Mouse (Mus musculus) kidney, adult 8-10 months (tissue): ENCODE measurements around the gene Kcnip2.

ENCODE experiments used
- DNase-seq, 2 experiments: peaks; one replicate each; pipeline ENCODE4 v3.0.0; 2022

Gene Kcnip2

GRCm38 (mm10) chr19:45780350-45780915, 35.4 kb downstream of the Kcnip2 start:
- DNase-seq = no peak

DNA sequence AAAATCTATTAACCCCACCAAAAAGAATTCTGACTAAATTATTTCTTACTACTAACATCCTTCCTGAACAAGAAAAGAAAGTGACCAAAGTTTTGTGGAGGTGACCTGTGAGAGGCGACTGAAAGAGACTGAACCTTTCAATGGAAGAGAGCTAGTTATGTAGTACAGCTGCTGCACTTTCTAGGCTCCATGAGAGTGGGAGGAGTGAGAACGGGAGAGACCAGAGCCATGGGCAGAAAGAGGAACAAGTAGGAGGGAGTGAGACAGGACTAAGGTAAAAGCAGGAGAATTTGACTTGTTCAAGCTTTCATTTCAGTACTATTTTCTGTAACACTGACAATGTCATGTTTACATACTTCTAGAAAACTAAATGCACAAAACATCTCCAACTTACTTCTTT, 40.4 kb downstream of the Kcnip2 start:
- no peak for DNase-seq

DNA sequence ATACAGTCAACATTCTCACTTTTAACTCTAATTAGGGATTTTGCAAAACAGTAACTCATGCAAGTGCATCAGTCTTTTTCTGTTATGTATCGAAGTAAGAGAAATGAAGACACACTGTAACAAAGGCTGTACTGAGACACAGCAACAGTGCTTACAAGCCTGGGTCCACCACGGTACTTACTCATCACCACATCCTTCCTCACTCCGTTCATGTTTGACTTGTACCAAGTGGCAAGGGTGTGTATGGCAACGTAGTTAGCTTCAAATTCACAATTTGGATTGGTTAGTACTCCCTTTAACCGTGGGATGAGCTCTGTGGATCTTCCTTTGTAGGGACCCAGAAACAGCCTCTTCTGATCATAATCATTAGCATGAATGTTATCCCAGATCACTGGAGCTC, 44.4 kb downstream of the Kcnip2 start:
- DNase-seq = no peak

DNA sequence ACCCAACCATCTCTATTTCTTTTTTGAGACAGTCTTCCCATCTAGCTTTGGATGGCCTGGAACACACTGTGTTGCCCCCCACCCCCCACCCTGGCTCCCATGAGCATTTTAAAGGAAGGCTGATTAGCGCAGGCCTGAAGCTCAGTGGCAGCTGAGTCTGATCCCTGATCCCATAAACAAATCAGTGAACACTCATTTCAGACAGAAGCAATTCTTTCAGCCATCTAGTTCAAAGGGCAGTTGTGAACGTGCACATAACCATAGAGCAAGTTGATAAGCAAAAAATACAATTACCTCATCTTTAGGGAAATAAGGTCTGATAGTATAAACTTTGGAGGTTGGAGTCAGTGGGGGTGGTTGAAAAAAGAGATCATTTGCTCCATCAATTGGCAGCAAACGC, 55.1 kb downstream of the Kcnip2 start:
- no peak for DNase-seq

GRCm38 (mm10) chr19:45758671-45759070, 57.2 kb downstream of the Kcnip2 start:
- no peak for DNase-seq

DNA sequence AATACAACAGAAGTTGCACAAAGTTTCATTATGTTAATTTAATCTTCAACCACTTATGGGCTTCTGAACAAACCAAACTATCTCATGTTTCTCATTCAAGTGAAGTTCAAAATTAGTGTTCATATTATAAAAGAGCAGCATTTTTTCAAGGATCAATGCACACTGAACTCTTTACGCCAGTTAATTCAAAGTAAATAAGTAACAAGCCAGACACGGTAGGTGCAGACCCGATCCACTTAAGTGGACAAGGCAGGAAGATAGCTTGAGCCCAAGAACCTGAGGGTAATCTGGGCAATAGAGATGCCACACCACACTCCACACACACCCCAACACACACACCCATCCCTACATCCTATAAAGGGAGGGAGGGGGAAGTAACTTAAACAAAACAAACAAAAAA, 62.3 kb downstream of the Kcnip2 start:
- peak; percentile 42 to 59 for DNase-seq

- no peak for DNase-seq
Measured at GRCm38 (mm10) chr19:45751881-45752280, 64.0 kb downstream of the Kcnip2 start.

- DNase-seq = peak; percentile 72 to 88
Measured at GRCm38 (mm10) chr19:45749243-45750043, 66.4 kb downstream of the Kcnip2 start, which contains the start of gene Npm3. TSS of gene Npm3 (minus strand) at chr19:45749591.

DNA sequence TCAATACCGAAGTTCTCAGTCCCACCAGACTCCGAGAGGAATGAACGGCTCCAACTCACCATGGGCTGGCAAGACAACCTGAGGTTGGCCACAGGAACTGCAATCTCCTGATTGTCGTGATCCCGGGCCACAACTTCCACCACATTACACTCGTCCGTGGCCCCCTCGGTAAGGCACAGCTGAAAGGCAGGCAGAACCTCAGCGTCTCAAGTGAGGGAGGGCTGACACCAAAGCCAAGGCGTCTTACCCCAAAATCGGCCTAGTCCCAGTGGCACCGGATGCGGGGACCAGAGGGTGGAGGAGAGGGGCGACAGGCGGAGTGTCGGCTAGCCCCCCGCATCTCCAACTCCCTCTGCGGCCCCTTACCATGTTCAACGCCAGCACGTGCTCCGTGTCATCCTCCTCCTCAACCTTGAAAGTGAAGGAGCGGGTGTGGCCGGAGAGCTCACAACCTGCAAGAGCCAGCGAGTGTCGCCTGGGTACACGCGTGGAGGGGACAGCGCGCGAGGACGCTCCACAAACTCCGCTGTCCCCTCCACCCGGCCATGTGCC, 67.1 kb downstream of the Kcnip2 start:
- no peak for DNase-seq

GRCm38 (mm10) chr19:45748206-45748605, 67.7 kb downstream of the Kcnip2 start:
- no peak for DNase-seq

DNA sequence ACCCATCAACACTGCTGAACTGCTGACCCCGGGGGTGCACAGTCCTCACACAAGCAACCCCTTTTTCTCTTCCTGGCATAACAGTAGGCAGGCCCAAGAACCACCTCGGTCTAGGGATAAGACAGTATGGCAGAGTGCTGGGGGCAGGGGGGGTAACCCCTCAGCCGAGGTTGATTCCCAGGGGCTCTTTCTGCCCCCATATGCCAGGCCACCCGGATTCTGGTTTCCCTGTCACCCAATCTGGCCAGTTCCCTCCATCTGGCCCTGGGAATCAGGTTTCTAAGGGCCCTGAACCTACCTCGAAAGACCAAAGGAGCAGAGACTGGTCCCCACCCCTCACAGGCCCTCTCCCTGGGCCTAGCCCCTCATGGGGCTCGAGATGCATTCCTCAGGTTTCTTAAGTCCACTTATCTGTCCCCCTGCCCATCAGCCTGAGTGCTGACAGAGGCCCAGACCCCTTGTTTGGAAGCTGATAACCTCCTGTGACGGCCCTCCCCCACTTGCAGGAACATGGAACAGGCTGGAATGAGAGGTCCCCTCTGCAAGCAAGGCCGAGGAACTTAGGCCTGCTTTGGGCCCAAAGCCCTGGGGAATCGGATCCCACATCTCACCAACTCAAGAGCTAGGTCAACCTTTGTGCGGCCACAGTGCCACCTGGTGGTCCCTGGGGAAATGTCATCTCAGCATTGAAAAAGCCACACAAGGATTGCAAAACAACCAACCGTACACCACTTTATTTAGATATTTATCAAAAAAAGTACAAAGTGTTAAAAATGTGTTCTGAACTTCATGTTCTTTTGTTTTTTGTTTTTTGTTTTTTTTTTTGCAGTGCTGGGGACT, 68.6 kb downstream of the Kcnip2 start:
- DNase-seq = peak; percentile 73 to 93

DNA sequence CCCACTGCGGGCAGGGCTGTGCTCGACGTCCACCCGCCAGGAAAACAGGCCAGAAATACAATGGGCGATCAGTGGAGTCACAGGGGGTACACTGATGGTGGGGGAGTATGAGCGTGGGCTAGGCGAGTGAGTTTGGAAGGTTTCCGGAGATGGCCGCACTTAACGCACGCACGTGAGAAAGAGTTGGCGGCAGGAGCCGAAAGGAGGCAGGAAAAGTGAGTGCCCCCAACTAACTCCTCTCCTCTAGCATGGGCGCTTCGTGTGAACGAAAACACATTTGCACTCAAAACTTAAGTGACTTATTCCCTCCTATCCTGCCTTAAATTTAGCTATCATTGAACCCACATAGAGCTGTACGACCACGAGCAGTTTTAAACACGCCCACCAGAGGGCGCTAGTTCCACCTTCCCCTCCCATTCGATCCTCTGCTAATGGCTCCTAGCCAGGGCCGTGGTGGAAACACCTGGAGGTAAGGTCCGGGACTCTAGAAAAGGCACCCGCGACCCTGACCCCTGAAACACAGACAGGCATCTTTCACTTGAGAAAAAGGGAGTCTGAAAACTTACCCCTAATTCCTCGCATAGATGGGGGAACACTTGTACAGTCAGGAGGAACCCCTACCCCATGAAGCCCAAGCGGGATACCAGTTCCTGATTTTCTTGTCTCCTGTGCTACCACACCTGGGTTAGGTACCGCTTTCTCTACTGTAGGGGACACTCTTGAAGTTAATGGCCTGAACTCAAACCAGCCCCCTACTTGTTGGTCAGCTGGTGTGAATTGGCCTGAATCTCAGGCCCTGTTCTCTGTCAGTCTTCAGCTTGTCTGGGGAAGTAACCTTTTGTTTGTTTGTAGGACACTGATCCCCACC, 69.5 kb downstream of the Kcnip2 start:
- peak; percentile 64 to 85 for DNase-seq

- no peak for DNase-seq
Measured at GRCm38 (mm10) chr19:45745344-45746152, 70.3 kb downstream of the Kcnip2 start.

DNA sequence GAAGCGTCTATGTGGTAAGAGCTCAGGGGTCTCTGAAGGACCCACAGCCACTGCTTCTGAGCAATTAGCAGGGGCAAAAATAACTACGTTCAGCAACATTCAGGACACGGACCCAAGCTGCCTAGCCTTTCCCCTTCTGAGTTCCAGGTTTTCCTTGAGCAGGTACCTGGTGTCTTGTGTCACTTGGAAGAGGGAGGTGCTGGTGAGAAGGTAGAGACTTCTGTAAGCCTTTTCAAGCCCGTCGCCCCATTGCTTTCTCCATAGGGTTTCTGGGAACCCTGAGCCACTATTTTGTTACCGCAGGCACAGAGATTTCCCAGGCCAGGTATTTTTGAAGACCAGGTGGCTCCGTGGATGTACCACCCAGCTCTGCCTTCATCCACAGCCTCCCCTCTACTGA, 72.2 kb downstream of the Kcnip2 start:
- DNase-seq = no peak

GRCm38 (mm10) chr19:45742984-45743575, 72.8 kb downstream of the Kcnip2 start:
- no peak for DNase-seq

DNA sequence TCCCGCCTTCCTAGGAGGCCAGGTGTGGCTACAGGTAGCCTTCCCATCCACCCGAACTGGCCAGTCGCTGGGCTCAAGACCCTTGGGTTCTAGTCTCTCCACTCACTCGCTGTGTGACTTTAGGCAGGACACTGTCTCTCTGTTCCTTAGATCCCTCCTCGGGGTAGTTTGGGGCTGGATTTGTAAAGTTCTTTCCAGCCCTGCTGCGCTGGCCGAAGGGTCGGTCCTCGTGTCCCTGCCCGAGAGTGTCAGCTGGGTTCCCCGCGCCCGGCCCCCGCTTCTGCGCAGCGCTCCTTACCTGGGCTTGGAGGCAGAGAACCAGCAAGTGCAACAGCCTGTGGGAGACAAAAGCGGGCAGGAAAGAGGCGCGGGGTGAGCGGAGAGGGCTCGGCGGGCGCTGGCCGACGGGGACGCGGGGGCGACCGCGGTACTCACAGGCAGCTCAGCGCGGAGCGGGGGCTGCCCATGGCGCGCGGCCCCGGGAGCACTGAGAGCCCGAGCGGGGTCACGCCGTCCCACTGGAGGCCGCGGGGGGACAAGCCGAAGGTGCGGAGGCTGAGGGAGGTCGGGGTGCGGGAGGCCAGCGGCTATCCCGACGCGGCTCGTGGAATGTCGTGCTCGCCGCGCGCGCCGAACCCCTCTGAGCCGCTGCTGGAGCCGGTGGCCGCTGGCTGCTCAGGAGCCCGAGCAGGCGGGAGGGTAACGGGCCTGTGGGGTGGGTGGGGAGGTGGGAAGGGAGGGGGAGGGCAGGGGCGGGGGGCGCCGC, 73.5 kb downstream of the Kcnip2 start, which contains the start of gene Fgf8:
TSS of gene Fgf8 (minus strand) at position 698 of the 766 bp plus-strand sequence.
- DNase-seq = no peak
